Mouse (Mus musculus): Measurements from ENCODE around the gene Erp27. TPM values are rescaled to one million over a fixed set of nuclear protein-coding genes. Genes with fewer than 3 reads are reported as not detected.

Gene Erp27
- total and polyA plus RNA-seq, 3 experiments, result 0.39 TPM; not detected in 2

GRCm38 (mm10) chr6:136861020-136861419 lies 61.0 kb downstream of the Erp27 start:
- H3K4me1 ChIP-seq (ENCODE audit: control insufficient read depth in 1 of 2, insufficient read depth in 2 of 2, low read length in 2 of 2), result peaks cover 0 to 10% of the 10 kb centered on the region in 2 experiments; a peak in 3 of 4 replicates
- no peaks in the 10 kb centered on the region for H3K9me3 ChIP-seq (replicated peaks; ENCODE audit: insufficient read depth, low read length)
- H3K4me3 ChIP-seq (ENCODE audit: control insufficient read depth in 1 of 2, insufficient read depth in 1 of 2, low read depth in 2 of 2, low read length in 2 of 2), result no peak overlapping the region
- H3K9ac ChIP-seq (ENCODE audit: control insufficient read depth, low read depth, low read length, poor library complexity, severe bottlenecking), result no peak overlapping the region
- H3K36me3 ChIP-seq (ENCODE audit: control insufficient read depth in 1 of 2, insufficient read depth in 2 of 2, low read length in 2 of 2), result peaks cover 0 to 4% of the 10 kb centered on the region in 2 experiments; a peak in 1 of 4 replicates
- DNase-seq (ENCODE audit: low read depth, low spot score), result peak; percentile 66
- no peak overlapping the region for H3K27ac ChIP-seq (ENCODE audit: control insufficient read depth, low read depth, low read length)
- no peaks in the 10 kb centered on the region for H3K79me2 ChIP-seq (ENCODE audit: control insufficient read depth, insufficient read depth, low read length, poor library complexity)
- peaks cover 3% of the 10 kb centered on the region in 2 experiments; a peak in 3 of 4 replicates for H3K27me3 ChIP-seq (ENCODE audit: control insufficient read depth in 1 of 2, insufficient read depth in 2 of 2, low read length in 2 of 2)
- TF ChIP-seq CTCF (IDR thresholded peaks at IDR 0.05 in 2 of 3, conservative IDR thresholded peaks at IDR 0.05 in 1 of 3; ENCODE audit: control insufficient read depth in 1 of 3, insufficient read depth in 1 of 3, low read depth in 2 of 3, low read length in 3 of 3, poor library complexity in 1 of 3, severe bottlenecking in 1 of 3) (peak; percentile 23 to 81 (median 65); a peak in 5 of 6 replicates), HCFC1 (IDR thresholded peaks at IDR 0.05; ENCODE audit: low read depth, low read length) (no peak), NRF1 (IDR thresholded peaks at IDR 0.05; ENCODE audit: insufficient read depth, low read depth, low read length, poor library complexity, severe bottlenecking) (no peak), ELF1 (IDR thresholded peaks at IDR 0.05; ENCODE audit: low read depth, low read length) (no peak), ZC3H11A (IDR thresholded peaks at IDR 0.05; ENCODE audit: low read depth, low read length) (peak; percentile 95), SIN3A (IDR thresholded peaks at IDR 0.05; ENCODE audit: low read length) (no peak), ZNF384 (IDR thresholded peaks at IDR 0.05; ENCODE audit: low read depth, low read length) (peak; percentile 29; the same call in 1 of the 2 replicates), UBTF (IDR thresholded peaks at IDR 0.05; ENCODE audit: borderline replicate concordance, insufficient read depth, low read depth, low read length) (no peak), SMC3 (IDR thresholded peaks at IDR 0.05; ENCODE audit: low read depth, low read length) (peak; percentile 91), MAZ (IDR thresholded peaks at IDR 0.05; ENCODE audit: low read depth, low read length) (no peak), TBP (IDR thresholded peaks at IDR 0.05; ENCODE audit: low read depth, low read length) (no peak), BHLHE40 (IDR thresholded peaks at IDR 0.05; ENCODE audit: borderline replicate concordance, low read depth, low read length) (0 out of 2 replicates have a peak, but pooled peaks have one; percentile 22), POLR2AphosphoS2 (IDR thresholded peaks at IDR 0.05; ENCODE audit: low read length) (no peak), E2F4 (IDR thresholded peaks at IDR 0.05; ENCODE audit: borderline replicate concordance, low read depth, low read length) (no peak), USF2 (IDR thresholded peaks at IDR 0.05; ENCODE audit: borderline replicate concordance in 1 of 2, insufficient read depth in 1 of 2, low read depth in 1 of 2, low read length in 2 of 2) (no peak), EP300 (IDR thresholded peaks at IDR 0.05; ENCODE audit: low read depth in 1 of 2, low read length in 2 of 2) (no peak), GABPA (IDR thresholded peaks at IDR 0.05; ENCODE audit: low read depth, low read length) (no peak), CHD1 (IDR thresholded peaks at IDR 0.05; ENCODE audit: low read depth, low read length) (no peak), RAD21 (IDR thresholded peaks at IDR 0.05; ENCODE audit: low read depth, low read length) (peak; percentile 87)

DNA sequence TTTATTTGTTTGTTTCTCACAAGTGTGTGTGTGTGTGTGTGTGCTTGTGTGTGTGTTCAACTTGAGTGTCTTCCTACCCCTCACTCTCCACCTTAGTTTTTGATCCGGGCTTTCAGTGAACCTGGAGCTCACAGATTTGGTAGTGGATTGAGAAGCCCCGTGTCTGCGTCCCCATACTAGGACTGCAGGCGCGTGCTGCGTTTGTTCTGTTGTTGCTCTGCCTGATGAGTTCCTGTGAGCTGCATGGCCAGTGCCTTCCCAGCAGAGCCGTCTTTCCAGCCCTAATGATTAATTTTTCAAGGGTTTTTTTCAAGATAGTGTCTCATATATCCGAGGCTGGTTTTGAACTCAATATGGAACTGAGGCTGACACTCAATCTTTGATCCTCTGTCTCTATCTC lies 63.6 kb downstream of the Erp27 start:
- Histone ChIP-seq H3K36me3 (ENCODE audit: control insufficient read depth in 1 of 2, insufficient read depth in 2 of 2, low read length in 2 of 2) (peaks cover 0 to 9% of the 10 kb centered on the region in 2 experiments; a peak in 2 of 4 replicates), H3K4me1 (ENCODE audit: control insufficient read depth in 1 of 2, insufficient read depth in 2 of 2, low read length in 2 of 2) (peaks cover 0 to 22% of the 10 kb centered on the region in 2 experiments; a peak in 3 of 4 replicates), H3K4me3 (ENCODE audit: control insufficient read depth in 1 of 2, insufficient read depth in 1 of 2, low read depth in 2 of 2, low read length in 2 of 2) (peak overlapping the region; percentile 16 to 67), H3K9ac (ENCODE audit: control insufficient read depth, low read depth, low read length, poor library complexity, severe bottlenecking) (peak overlapping the region; percentile 21; the same call in 1 of the 2 replicates), H3K9me3 (replicated peaks; ENCODE audit: insufficient read depth, low read length) (no peaks in the 10 kb centered on the region), H3K79me2 (ENCODE audit: control insufficient read depth, insufficient read depth, low read length, poor library complexity) (no peaks in the 10 kb centered on the region), H3K27me3 (ENCODE audit: control insufficient read depth in 1 of 2, insufficient read depth in 2 of 2, low read length in 2 of 2) (peaks cover 0 to 2% of the 10 kb centered on the region in 2 experiments; a peak in 2 of 4 replicates), H3K27ac (ENCODE audit: control insufficient read depth, low read depth, low read length) (no peak overlapping the region)
- DNase-seq (ENCODE audit: low read depth, low spot score), result peak; percentile 43
- TF ChIP-seq CHD1 (IDR thresholded peaks at IDR 0.05; ENCODE audit: low read depth, low read length), result no peak
- no peak for TF ChIP-seq TCF12 (IDR thresholded peaks at IDR 0.05; ENCODE audit: low read depth, low read length)
- no peak for TF ChIP-seq BHLHE40 (IDR thresholded peaks at IDR 0.05; ENCODE audit: borderline replicate concordance, low read depth, low read length)
- no peak for TF ChIP-seq TAL1 (IDR thresholded peaks at IDR 0.05; ENCODE audit: low read length)
- no peak for TF ChIP-seq POLR2A (IDR thresholded peaks at IDR 0.05; ENCODE audit: control insufficient read depth in 1 of 2, insufficient read depth in 1 of 2, low read depth in 1 of 2, low read length in 2 of 2, poor library complexity in 1 of 2)
- TF ChIP-seq ZMIZ1 (IDR thresholded peaks at IDR 0.05; ENCODE audit: low read depth, low read length), result no peak
- no peak for TF ChIP-seq ZC3H11A (IDR thresholded peaks at IDR 0.05; ENCODE audit: low read depth, low read length)
- no peak for TF ChIP-seq MAZ (IDR thresholded peaks at IDR 0.05; ENCODE audit: low read depth, low read length)
- no peak for TF ChIP-seq EP300 (IDR thresholded peaks at IDR 0.05; ENCODE audit: low read depth in 1 of 2, low read length in 2 of 2)
- no peak for TF ChIP-seq HCFC1 (IDR thresholded peaks at IDR 0.05; ENCODE audit: low read depth, low read length)
- no peak for TF ChIP-seq UBTF (IDR thresholded peaks at IDR 0.05; ENCODE audit: borderline replicate concordance, insufficient read depth, low read depth, low read length)
- TF ChIP-seq GABPA (IDR thresholded peaks at IDR 0.05; ENCODE audit: low read depth, low read length), result no peak
- TF ChIP-seq POLR2AphosphoS5 (IDR thresholded peaks at IDR 0.05; ENCODE audit: borderline replicate concordance, low read depth, low read length), result no peak
- TF ChIP-seq NELFE (IDR thresholded peaks at IDR 0.05; ENCODE audit: low read depth, low read length), result no peak
- TF ChIP-seq TBP (IDR thresholded peaks at IDR 0.05; ENCODE audit: low read depth, low read length), result no peak
